Mouse (Mus musculus) macrophage (primary cell): Measurements from ENCODE around the gene Rad52. TPM values are rescaled to one million over a fixed set of nuclear protein-coding genes. Genes with fewer than 3 reads are reported as not detected.
A peak's percentile ranks its signal among the peaks of the same experiment; 100 is the strongest.

Source experiments
- H3K27ac ChIP-seq: fragments of 350-480 bp; formaldehyde crosslinking; 2 replicates; pipeline ENCODE4 v1.9.0; 2021
- H3K36me3 ChIP-seq: fragments of 350-480 bp; formaldehyde crosslinking; 2 replicates; pipeline ENCODE4 v1.9.0; 2021; ENCODE audit errors: inconsistent target
- H3K4me3 ChIP-seq: fragments of 350-480 bp; formaldehyde crosslinking; 2 replicates; pipeline ENCODE4 v1.9.0; 2021; ENCODE audit errors: inconsistent target
- H3K79me2 ChIP-seq: fragments of 350-480 bp; formaldehyde crosslinking; 2 replicates; pipeline ENCODE4 v1.9.0; 2021; ENCODE audit errors: inconsistent target
- WGBS: methylation state at CpG from one replicate; pipeline ENCODE4 v1.1.7; 2026; ENCODE audit warnings: inconsistent platforms; ENCODE audit not compliant: missing documents; 5-methylcytosine and 5-hydroxymethylcytosine counted together
- polyA plus RNA-seq: library from polyadenylated mRNA; stranded (reverse); fragments of 250-400 nt; gene quantifications from 3 replicates; pipeline ENCODE4 v1.2.4, GENCODE M21; 2018; ENCODE audit warnings: inconsistent platforms
- total RNA-seq, 78 experiments: library from RNA; depleted of rRNA; stranded (reverse); fragments of 250-400 nt; gene quantifications; 1 replicate in 9 of 78; 2 replicates in 24 of 78; 3 replicates in 43 of 78; 4 replicates in 2 of 78; pipeline ENCODE4 v1.2.4; 2018; ENCODE audit warnings: inconsistent platforms in 56 of 78

Rad52 gene
- 10 to 100 TPM; 15.1 to 83.3 (median 50.4) TPM for total RNA-seq (2018; cell fraction: chromatin; rRNA removed)
- total RNA-seq (2018; cell fraction: cytosol; rRNA removed) = 1 to 10 TPM; 3.5 to 8.7 (median 5.1) TPM
- total RNA-seq (2018; cell fraction: nucleus; rRNA removed) = 10 to 100 TPM in 24 of 26 experiments, 1 to 10 TPM in 2; 7.0 to 44.2 (median 26.2) TPM
- polyA plus RNA-seq = 5.0 to 8.7 TPM (median 6.8 TPM) in 3 replicates

- 1% methylated on average over 67 of the region's 67 CpGs for WGBS
- Histone ChIP-seq H3K4me3 (peak within 1 kb of the TSS; percentile 61), H3K27ac (0 out of 2 replicates have a peak within 1 kb of the TSS, but pooled peaks have one; percentile 5), H3K79me2 (peaks cover 46% of the 10 kb centered on the region), H3K36me3 (no peaks in the 10 kb centered on the region)
Measured at GRCm38 (mm10) chr6:119902204-119903080, at the start of gene Rad52. Rad52 (plus strand) TSS chr6:119902698.

- Histone ChIP-seq H3K79me2 (no peaks in the 10 kb centered on the region), H3K4me3 (no peak overlapping the region), H3K36me3 (no peaks in the 10 kb centered on the region), H3K27ac (no peak overlapping the region)
- 91% methylated on average over 2 of the region's 2 CpGs for WGBS
Measured at GRCm38 (mm10) chr6:119854156-119854555, 48.3 kb upstream of the Rad52 start.

- Histone ChIP-seq H3K36me3 (no peaks in the 10 kb centered on the region), H3K4me3 (no peak overlapping the region), H3K79me2 (no peaks in the 10 kb centered on the region), H3K27ac (no peak overlapping the region)
- 92% methylated on average over 4 of the region's 4 CpGs for WGBS
Measured at GRCm38 (mm10) chr6:119855471-119855870, 47.0 kb upstream of the Rad52 start.

DNA sequence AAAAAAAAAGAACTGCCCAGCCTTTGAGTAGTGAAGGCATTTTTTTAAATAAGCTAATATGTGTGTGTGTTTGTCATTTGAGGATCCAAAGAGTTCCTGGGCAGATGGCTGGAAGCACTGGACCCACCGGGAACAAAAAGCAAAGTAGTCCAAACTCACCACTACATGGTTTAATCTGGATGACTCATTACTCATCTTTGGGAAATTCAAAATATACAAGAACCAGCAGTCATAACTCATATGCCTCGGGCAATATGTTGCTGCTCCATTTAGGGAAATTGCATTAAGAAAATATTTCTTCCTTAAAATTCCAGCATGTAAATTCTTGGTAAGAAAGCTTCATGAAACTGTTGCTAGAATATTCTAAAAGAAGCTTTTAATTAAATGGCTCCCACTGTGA lies 42.3 kb upstream of the Rad52 start:
- Histone ChIP-seq H3K36me3 (no peaks in the 10 kb centered on the region), H3K79me2 (no peaks in the 10 kb centered on the region), H3K27ac (no peak overlapping the region), H3K4me3 (no peak overlapping the region)
- 100% methylated on average over 2 of the region's 2 CpGs for whole genome bisulfite sequencing

DNA sequence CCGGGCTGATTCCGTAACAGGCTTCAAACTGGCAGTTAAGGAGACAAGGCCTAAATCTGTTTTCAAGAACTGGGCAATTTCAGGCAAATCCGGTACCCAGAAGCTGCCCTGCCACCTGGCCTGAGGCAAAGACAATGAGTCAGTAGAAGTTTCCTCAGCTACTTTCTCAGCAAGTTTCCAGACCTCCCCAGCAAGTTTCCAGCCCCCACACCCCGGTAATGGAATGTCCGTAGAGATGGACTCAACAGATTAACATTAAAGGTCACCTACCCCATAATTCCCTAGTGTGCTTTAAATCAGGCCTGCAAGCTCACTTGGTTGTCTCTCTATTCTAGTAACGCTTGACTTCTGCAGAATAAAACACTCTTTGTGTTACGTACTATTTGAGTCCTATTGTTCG lies 41.0 kb upstream of the Rad52 start:
- H3K4me3 ChIP-seq = no peak overlapping the region
- WGBS = 99% methylated on average over 8 of the region's 8 CpGs
- H3K36me3 ChIP-seq = no peaks in the 10 kb centered on the region
- H3K79me2 ChIP-seq = no peaks in the 10 kb centered on the region
- H3K27ac ChIP-seq = no peak overlapping the region

GRCm38 (mm10) chr6:119864341-119865034 lies 38.0 kb upstream of the Rad52 start:
- H3K27ac ChIP-seq = no peak overlapping the region
- H3K4me3 ChIP-seq = no peak overlapping the region
- WGBS = 91% methylated on average over 11 of the region's 11 CpGs
- no peaks in the 10 kb centered on the region for H3K36me3 ChIP-seq
- no peaks in the 10 kb centered on the region for H3K79me2 ChIP-seq

GRCm38 (mm10) chr6:119883151-119883550 lies 19.3 kb upstream of the Rad52 start:
- Histone ChIP-seq H3K36me3 (no peaks in the 10 kb centered on the region), H3K79me2 (no peaks in the 10 kb centered on the region), H3K4me3 (no peak overlapping the region), H3K27ac (no peak overlapping the region)
- WGBS = 24% methylated on average over 7 of the region's 7 CpGs

- WGBS = 62% methylated on average over 7 of the region's 7 CpGs
- Histone ChIP-seq H3K36me3 (no peaks in the 10 kb centered on the region), H3K4me3 (no peak overlapping the region), H3K79me2 (no peaks in the 10 kb centered on the region), H3K27ac (no peak overlapping the region)
Measured at GRCm38 (mm10) chr6:119892711-119893110, 9.8 kb upstream of the Rad52 start.

GRCm38 (mm10) chr6:119903081-119903789 lies 737 bp downstream of the Rad52 start:
- Histone ChIP-seq H3K79me2 (peaks cover 54% of the 10 kb centered on the region), H3K27ac (no peak overlapping the region), H3K4me3 (peak overlapping the region; percentile 61), H3K36me3 (no peaks in the 10 kb centered on the region)
- WGBS = 18% methylated on average over 15 of the region's 15 CpGs

- 94% methylated on average over 5 of the region's 5 CpGs for WGBS
- H3K4me3 ChIP-seq = no peak overlapping the region
- no peak overlapping the region for H3K27ac ChIP-seq
- H3K79me2 ChIP-seq = peaks cover 74% of the 10 kb centered on the region
- H3K36me3 ChIP-seq = no peaks in the 10 kb centered on the region
Measured at GRCm38 (mm10) chr6:119905461-119905860, 3.0 kb downstream of the Rad52 start.

DNA sequence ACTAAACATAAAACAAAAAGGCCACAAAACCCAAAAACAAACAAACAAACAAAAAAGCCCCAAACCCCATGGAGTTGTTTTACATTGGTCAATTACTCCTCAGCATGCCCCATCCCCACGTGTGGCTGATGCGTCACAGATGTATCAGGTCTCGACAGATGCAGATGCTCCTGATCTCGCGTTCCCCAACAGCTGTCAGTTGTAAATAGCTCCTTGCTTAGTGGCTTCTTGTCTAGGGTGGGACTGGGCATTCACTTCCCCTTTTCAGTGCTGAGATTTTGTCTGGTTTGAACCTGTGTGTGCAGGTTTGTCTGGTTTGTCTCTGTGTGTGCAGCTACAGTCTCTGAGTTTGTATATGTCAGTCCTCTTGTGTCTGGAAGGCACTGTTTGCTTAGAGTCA lies 9.5 kb downstream of the Rad52 start:
- peaks cover 38% of the 10 kb centered on the region for H3K79me2 ChIP-seq
- peaks cover 42% of the 10 kb centered on the region for H3K36me3 ChIP-seq
- 72% methylated on average over 5 of the region's 5 CpGs for WGBS
- no peak overlapping the region for H3K4me3 ChIP-seq
- no peak overlapping the region for H3K27ac ChIP-seq

DNA sequence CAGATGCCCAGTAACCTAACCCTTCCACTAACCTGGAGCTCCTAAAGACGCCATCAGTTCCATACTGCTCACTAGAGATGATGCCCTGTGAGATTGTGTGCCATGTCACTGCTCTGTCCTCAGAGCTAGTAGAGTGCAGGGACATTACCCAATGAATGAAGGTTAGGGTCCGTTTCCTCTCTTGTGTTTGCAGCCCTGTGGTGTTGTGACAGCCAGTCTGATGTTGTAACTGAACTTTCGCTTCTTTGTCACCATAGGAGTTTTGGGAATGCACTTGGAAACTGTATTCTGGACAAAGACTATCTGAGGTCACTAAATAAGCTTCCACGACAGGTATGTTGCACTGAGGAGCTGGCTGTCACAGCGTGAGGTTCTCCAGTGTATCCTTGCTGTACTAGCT lies 13.2 kb downstream of the Rad52 start:
- Histone ChIP-seq H3K79me2 (peaks cover 3% of the 10 kb centered on the region; the same call in 1 of the 2 replicates), H3K4me3 (no peak overlapping the region), H3K27ac (no peak overlapping the region), H3K36me3 (peaks cover 45% of the 10 kb centered on the region)
- WGBS = 78% methylated on average over 5 of the region's 5 CpGs

DNA sequence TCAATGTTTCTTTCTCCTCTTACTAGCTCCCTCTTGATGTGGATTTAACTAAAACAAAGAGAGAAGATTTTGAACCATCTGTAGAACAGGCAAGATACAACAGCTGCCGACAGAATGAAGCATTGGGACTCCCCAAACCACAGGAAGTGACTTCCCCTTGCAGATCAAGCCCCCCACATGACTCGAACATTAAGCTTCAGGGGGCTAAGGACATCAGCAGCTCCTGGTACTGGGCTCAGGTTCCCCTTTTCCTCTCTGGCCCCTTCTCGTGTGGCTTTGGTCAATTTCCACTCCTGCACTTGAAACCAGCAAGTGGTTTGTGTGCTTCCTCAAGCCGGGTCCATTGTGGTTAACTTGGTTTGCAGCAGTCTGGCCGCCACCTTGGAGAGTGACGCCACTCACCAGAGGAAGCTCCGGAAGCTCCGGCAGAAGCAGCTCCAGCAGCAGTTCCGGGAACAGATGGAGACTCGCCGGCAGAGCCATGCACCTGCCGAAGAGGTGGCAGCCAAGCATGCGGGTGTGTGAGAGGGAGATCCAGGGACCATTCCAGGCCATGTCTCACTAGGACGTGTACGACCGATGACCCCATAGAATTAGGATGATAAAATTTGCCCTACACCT lies 16.2 kb downstream of the Rad52 start:
- WGBS = 4% methylated on average over 14 of the region's 16 CpGs
- Histone ChIP-seq H3K36me3 (peaks cover 30% of the 10 kb centered on the region; the same call in 1 of the 2 replicates), H3K4me3 (no peak overlapping the region), H3K79me2 (no peaks in the 10 kb centered on the region), H3K27ac (no peak overlapping the region)

GRCm38 (mm10) chr6:119922136-119922535 lies 19.6 kb downstream of the Rad52 start:
- WGBS = 81% methylated on average over 3 of the region's 3 CpGs
- Histone ChIP-seq H3K4me3 (no peak overlapping the region), H3K27ac (no peak overlapping the region), H3K36me3 (peaks cover 38% of the 10 kb centered on the region), H3K79me2 (no peaks in the 10 kb centered on the region)
